Mouse (Mus musculus): ENCODE measurements at regions not wholly inside any gene's neighbourhood (a gene's known extent, or its start where the extent isn't known, plus 50 kb on each side); places are given as distances from the start of the nearest gene placed in this dataset.

GRCm38 (mm10) chr9:47938941-47939710 lies 222.7 kb upstream of the Nxpe4 start:
- TF ChIP-seq CTCF (IDR thresholded peaks at IDR 0.05; ENCODE audit: low read depth, low read length) (no peak), POLR2A (IDR thresholded peaks at IDR 0.05; ENCODE audit: extremely low read depth, insufficient read depth, low read length) (no peak)

Data from liver, adult 2 months (tissue).